Mouse (Mus musculus) v-Abl transformed pro-B cells (cell line): ENCODE measurements around the gene Smr2.
"Not testable (repeated sequence)": the region's sequence is repeated elsewhere in the genome, so short reads cannot be mapped to it uniquely, and the experiment has no call there.

Experiments
- in situ Hi-C, 2 experiments: fragments of 400-800 bp; cut with MboI; formaldehyde crosslinking; loops; one replicate each; pipeline ENCODE4 v1.15.1; 2025; ENCODE audit not compliant: unreplicated experiment in 2 of 2

Gene Smr2

GRCm38 (mm10) chr5:88086256-88086655 lies at the start of gene Smr2:
TSS of gene Smr2 (plus strand) at chr5:88086556.
- in situ Hi-C loops: not testable (repeated sequence)

GRCm38 (mm10) chr5:88111430-88111829 lies 25.1 kb downstream of the Smr2 start, which contains the start of gene Gm11116:
TSS of gene Gm11116 (minus strand) at chr5:88111530.
- in situ Hi-C loops: no loop called here

GRCm38 (mm10) chr5:88153999-88154398 lies 67.6 kb downstream of the Smr2 start, which contains the start of gene Gm11115:
TSS of gene Gm11115 (minus strand) at chr5:88154099.
- in situ Hi-C loops: no loop called here
